Mouse (Mus musculus) E14TG2a.4 (cell line): Measurements from ENCODE around the gene Stoml1.

Experiments
- CTCF ChIP-seq: conservative IDR thresholded peaks from 2 replicates; pipeline ENCODE4 v1.5.1; 2014; ENCODE audit warnings: low read length
- NANOG ChIP-seq: IDR thresholded peaks from 2 replicates; pipeline ENCODE4 v1.6.1; 2014; ENCODE audit warnings: borderline replicate concordance, low read length, mixed read lengths
- POU5F1 ChIP-seq: IDR thresholded peaks from 2 replicates; pipeline ENCODE4 v1.6.1; 2014; ENCODE audit warnings: low read length, borderline replicate concordance

DNA sequence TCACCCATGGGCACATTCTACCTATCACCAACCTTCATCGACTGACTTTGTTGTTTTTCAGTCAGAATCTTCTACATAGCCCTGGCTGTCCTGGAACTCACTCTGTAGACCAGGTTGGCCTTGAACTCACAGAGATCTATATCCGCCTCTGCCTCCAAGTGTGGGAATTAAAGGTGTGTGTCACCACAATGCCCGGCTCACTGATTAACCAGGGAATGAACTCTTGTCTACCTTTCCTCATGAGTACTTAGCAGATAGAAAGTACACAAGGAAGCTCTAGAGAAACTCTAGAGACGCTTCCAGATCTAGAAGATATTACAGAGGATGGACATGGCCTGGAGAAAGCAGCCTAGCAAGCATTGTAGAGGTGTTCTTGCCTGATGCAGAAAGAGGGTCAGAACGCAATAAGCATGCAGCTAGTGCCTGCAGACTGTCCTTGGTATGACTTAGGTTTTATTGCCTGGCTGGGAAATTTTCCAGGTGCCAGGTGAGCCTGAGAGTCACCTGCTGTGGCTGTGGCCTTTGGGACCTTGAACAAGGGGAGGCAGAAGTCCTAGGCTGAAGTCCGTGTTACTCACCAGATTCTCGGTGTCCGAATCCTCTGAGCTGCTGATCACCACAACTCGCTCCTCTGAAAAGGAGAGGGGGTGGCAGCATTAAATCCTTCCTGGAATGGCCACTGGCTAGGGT is 24.0 kb upstream of the Stoml1 start:
- TF ChIP-seq CTCF, result no peak
- TF ChIP-seq NANOG, result no peak
- no peak for TF ChIP-seq POU5F1
